Mouse (Mus musculus) thymus, adult 2 months (tissue): ENCODE measurements at regions not wholly inside any gene's neighbourhood (a gene's known extent, or its start where the extent isn't known, plus 50 kb on each side); places are given as distances from the start of the nearest gene placed in this dataset.

ENCODE experiments used
- CTCF ChIP-seq: fragments of 200-500 bp; IDR thresholded peaks from 2 replicates; pipeline ENCODE4 v1.5.1; 2012; ENCODE audit warnings: mild to moderate bottlenecking, control low read depth, low read length, moderate library complexity, borderline replicate concordance; ENCODE audit not compliant: control insufficient read depth, poor library complexity, insufficient read depth; ENCODE audit errors: extremely low read depth
- POLR2A ChIP-seq: fragments of 200-500 bp; IDR thresholded peaks from 2 replicates; pipeline ENCODE4 v1.6.1; 2012; ENCODE audit warnings: mild to moderate bottlenecking, low read length, control low read depth, moderate library complexity; ENCODE audit not compliant: control insufficient read depth, poor library complexity, insufficient read depth; ENCODE audit errors: extremely low read depth

DNA sequence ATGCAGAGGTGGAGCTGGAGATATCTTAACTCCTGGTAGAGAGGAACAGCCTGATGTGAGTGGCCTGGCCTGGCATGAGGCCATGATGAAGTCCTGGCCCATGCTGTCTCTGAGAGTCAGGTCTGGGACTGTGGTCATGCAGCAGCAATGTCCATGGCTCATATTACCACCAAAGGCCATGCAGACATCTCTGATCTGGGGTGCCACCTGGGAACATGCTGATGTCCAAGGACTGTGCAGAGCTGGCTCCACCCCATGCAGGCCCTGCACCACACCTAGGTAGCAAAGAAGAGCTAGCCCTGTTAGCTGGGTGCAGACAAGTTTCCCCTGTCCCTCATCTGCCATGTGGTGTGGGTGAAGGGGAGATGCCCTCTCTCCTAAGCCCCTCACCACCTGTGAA, 244.5 kb downstream of the Prdm13 start:
- TF ChIP-seq POLR2A = no peak
- TF ChIP-seq CTCF = no peak
